Mouse (Mus musculus) liver, embryonic 15.5 days (tissue): ENCODE results near the gene Ralgps1. TPM values are rescaled to one million over a fixed set of nuclear protein-coding genes. Genes with fewer than 3 reads are reported as not detected.

Experiments
- ATAC-seq: fragments of 200-750 bp; cut with Nextera tagmentation; 2 replicates; pipeline ENCODE4 v1.8.0; 2017; ENCODE audit warnings: moderate number of reproducible peaks, mild to moderate bottlenecking, moderate library complexity; ENCODE audit not compliant: insufficient read depth
- H3K27ac ChIP-seq: fragments of 300-500 bp; sonication (generic); replicated peaks from 2 replicates; pipeline ENCODE4 v1.5.1; 2015; ENCODE audit warnings: mild to moderate bottlenecking, inconsistent platforms
- H3K27me3 ChIP-seq: fragments of 300-500 bp; sonication (generic); 2 replicates; pipeline ENCODE4 v1.6.1; 2015; ENCODE audit warnings: mild to moderate bottlenecking, inconsistent platforms
- H3K36me3 ChIP-seq: fragments of 300-500 bp; sonication (generic); replicated peaks from 2 replicates; pipeline ENCODE4 v1.6.1; 2015; ENCODE audit warnings: moderate library complexity, mild to moderate bottlenecking, inconsistent platforms
- H3K4me1 ChIP-seq: fragments of 300-500 bp; sonication (generic); replicated peaks from 2 replicates; pipeline ENCODE4 v1.6.1; 2015; ENCODE audit warnings: inconsistent platforms
- H3K4me2 ChIP-seq: fragments of 300-500 bp; sonication (generic); 2 replicates; pipeline ENCODE4 v1.6.1; 2015; ENCODE audit warnings: moderate library complexity, mild to moderate bottlenecking, inconsistent platforms
- H3K4me3 ChIP-seq: fragments of 300-500 bp; sonication (generic); replicated peaks from 2 replicates; pipeline ENCODE4 v1.5.1; 2015; ENCODE audit warnings: mild to moderate bottlenecking, inconsistent platforms
- H3K9ac ChIP-seq: fragments of 300-500 bp; sonication (generic); 2 replicates; pipeline ENCODE4 v1.6.1; 2015; ENCODE audit warnings: moderate library complexity, mild to moderate bottlenecking, inconsistent platforms
- H3K9me3 ChIP-seq: fragments of 300-500 bp; sonication (generic); replicated peaks from 2 replicates; pipeline ENCODE4 v1.6.1; 2016; ENCODE audit warnings: inconsistent platforms
- WGBS: fragments of 180-500 bp; shearing (Covaris S2); methylation state at CpG from one replicate; pipeline ENCODE4 v1.1.7; 2015; ENCODE audit warnings: mixed read lengths; ENCODE audit not compliant: insufficient replicate concordance; 5-methylcytosine and 5-hydroxymethylcytosine counted together
- polyA plus RNA-seq: library from polyadenylated mRNA; unstranded; fragments of >200 nt; fragmentation: Nextera tagmentation; extraction: Ambion mirVana; gene quantifications from 2 replicates; pipeline ENCODE4 v1.2.1, GENCODE M21; 2015

Gene Ralgps1
- polyA plus RNA-seq, 1 experiment from 2014 or later = 0.90 TPM

DNA sequence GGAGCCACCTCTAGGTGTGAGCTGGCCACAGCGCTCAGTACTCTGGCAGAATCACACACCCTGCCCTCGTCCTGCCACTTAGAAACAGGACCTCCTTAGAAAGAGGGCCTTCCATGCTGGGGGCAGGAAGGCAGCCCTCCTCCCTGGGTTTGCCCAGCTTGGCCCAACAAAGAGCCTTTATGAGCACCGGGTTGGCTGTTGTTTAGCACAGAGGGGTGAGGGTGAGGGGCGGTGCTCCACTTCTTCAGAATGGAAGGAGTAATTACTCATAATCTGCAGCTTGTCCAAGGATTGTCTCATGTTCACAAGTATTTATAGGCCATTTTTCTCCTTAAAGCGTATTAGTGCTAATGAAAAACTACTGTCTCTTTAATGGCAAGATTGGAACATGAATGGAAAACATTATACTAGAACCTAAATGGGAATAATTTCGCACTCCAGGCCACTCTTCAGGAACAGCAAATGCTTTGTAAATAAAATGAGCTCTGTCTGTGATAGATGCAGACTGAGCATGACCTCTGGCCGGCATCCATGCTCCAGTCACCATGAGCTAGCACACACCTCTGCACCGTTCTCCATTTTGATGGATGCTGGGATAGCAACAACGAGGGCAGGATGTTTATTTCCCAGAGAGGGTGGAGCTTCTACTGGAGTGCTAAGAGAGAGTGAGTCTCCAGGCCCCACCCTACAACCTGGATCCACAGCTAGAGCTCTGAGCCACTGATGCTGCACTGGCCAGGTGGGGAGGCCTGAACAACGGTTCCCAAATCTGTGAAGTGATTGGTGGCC is 200.3 kb downstream of the Ralgps1 start:
- H3K9ac ChIP-seq = no peak overlapping the region
- 63% methylated on average over 10 of the region's 10 CpGs for WGBS
- no peaks in the 10 kb centered on the region for H3K27me3 ChIP-seq
- H3K4me1 ChIP-seq = no peaks in the 10 kb centered on the region
- H3K36me3 ChIP-seq = no peaks in the 10 kb centered on the region
- no peak overlapping the region for H3K27ac ChIP-seq
- H3K4me3 ChIP-seq = no peak overlapping the region
- no peak for ATAC-seq
- no peak overlapping the region for H3K4me2 ChIP-seq
- H3K9me3 ChIP-seq = no peaks in the 10 kb centered on the region

DNA sequence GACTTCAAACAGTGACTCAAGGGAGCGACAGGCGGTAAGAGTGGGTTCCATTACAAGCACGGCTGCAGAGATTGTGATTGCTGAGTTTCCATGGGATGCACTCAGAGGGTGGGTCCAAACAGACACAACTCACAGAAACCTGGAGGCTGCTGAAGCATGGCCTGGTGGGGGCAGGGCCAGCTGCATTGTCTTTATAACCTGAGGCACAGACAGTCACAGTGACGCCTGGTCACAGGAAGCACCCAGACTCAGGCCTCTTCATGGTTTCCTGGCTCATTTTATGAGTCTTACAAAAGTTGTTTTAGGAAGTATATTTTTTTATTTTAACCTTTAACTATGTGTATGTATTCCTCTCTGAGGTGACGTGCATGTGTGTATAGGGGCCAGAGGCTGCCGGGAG is 201.8 kb downstream of the Ralgps1 start:
- no peaks in the 10 kb centered on the region for H3K36me3 ChIP-seq
- ATAC-seq = no peak
- no peak overlapping the region for H3K4me3 ChIP-seq
- no peak overlapping the region for H3K27ac ChIP-seq
- 67% methylated on average over 6 of the region's 6 CpGs for WGBS
- no peak overlapping the region for H3K9ac ChIP-seq
- no peaks in the 10 kb centered on the region for H3K27me3 ChIP-seq
- no peaks in the 10 kb centered on the region; the same call in 1 of the 2 replicates for H3K4me1 ChIP-seq
- H3K9me3 ChIP-seq = no peaks in the 10 kb centered on the region
- no peak overlapping the region for H3K4me2 ChIP-seq

DNA sequence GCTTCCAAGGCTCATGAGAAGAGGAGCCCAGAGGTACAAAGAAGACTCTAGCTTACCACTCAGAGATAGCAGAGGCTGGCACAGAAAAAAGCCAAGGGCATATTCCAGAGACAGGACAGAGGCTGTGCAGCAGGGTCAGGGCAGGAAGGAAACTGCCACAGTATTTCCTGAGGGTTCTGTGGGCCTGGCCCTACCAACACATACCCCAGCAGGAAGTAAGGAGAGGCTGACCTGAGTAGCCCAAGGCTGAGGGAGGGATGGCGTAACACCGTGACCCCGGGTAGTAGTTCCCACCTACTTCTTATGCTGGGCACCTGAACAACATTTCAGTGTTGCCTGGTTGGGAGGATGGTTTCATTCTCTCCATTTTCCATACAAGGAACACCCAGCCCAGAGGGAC is 204.2 kb downstream of the Ralgps1 start:
- Histone ChIP-seq H3K36me3 (no peaks in the 10 kb centered on the region), H3K4me3 (no peak overlapping the region), H3K9me3 (no peaks in the 10 kb centered on the region), H3K4me2 (no peak overlapping the region), H3K9ac (no peak overlapping the region), H3K4me1 (no peaks in the 10 kb centered on the region; the same call in 1 of the 2 replicates), H3K27ac (no peak overlapping the region), H3K27me3 (no peaks in the 10 kb centered on the region)
- ATAC-seq = no peak
- 55% methylated on average over 3 of the region's 3 CpGs for WGBS

DNA sequence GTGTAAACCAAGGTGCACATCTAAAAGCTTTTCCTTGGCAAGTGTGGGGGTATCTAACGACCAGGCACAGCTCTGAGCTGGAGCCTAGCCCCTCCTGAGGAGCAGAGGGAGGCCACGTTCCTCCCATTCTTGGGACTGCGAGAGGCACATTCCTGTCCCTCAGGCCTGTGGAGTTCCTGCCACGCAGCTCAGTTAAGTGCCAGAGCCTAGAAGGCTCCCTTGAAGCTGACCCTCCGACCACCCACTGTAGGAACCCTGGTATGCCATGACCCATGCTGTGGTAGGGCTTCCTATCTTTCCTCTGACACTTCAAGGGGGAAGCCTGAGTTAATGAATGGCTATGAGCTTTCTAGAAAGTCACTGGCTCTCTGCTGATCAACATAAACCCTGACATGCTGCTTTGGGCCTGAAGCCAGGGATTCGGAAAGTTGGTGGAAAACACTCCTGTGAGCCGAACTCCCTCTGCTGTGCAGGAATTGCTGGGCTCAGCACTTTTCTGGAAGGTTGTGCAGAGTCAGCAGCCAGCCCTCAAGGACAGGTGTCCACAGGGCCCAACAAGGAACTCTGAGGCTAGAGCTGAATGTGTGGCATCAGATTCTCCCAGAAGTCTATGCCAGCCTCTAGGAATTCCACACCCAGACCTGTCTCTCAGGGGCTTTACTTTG is 205.4 kb downstream of the Ralgps1 start:
- no peak for ATAC-seq
- Histone ChIP-seq H3K27me3 (no peaks in the 10 kb centered on the region), H3K9me3 (no peaks in the 10 kb centered on the region), H3K9ac (no peak overlapping the region), H3K36me3 (no peaks in the 10 kb centered on the region), H3K4me3 (no peak overlapping the region), H3K27ac (no peak overlapping the region), H3K4me2 (no peak overlapping the region), H3K4me1 (no peaks in the 10 kb centered on the region; the same call in 1 of the 2 replicates)
- 53% methylated on average over 7 of the region's 7 CpGs for WGBS

DNA sequence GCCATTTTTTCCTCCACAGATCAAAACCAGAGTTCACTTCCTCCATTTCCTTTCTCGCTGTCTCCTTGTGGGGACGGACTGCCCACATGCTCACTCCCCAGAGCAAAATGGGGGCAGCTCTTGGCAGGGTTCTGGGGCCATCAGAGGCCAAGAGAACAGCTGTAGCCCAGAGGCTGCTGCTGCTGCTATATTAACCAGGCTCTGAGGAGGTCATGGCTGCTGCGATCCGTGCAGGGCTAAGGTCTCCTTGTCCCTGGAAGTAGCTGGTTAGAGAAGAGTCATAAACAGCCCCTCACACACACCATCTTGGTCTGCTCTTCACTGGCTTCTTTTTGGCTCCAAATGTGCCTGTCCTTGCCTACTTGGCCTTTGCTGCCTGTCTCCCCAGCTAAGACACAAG is 206.1 kb downstream of the Ralgps1 start:
- H3K9me3 ChIP-seq = no peaks in the 10 kb centered on the region
- no peaks in the 10 kb centered on the region; the same call in 1 of the 2 replicates for H3K4me1 ChIP-seq
- H3K36me3 ChIP-seq = no peaks in the 10 kb centered on the region
- no peak overlapping the region for H3K9ac ChIP-seq
- ATAC-seq = no peak
- 55% methylated on average over 4 of the region's 4 CpGs for WGBS
- no peak overlapping the region for H3K4me3 ChIP-seq
- H3K27me3 ChIP-seq = no peaks in the 10 kb centered on the region
- H3K4me2 ChIP-seq = no peak overlapping the region
- no peak overlapping the region for H3K27ac ChIP-seq

DNA sequence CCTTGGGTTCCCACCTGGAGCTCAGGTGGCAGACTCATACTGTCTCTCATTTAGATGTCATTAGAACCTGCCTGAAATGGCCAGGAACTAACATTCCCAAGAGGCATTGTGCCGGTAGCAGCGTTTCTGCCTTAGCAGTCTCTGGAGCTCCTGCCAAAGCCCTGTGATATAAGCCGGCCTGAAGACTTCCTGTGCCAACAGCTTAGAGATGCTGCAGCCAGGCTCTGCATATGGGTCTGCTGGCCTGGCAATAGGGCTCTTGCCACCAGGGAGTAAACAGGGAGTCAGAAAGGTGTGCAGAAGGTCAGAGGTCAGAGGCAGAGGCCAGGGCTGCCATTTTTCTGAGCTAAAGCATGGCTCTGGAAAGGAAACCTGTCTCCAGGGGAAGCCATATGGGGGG is 206.6 kb downstream of the Ralgps1 start:
- H3K27me3 ChIP-seq = no peaks in the 10 kb centered on the region
- no peaks in the 10 kb centered on the region for H3K9me3 ChIP-seq
- no peak overlapping the region for H3K4me3 ChIP-seq
- H3K4me2 ChIP-seq = no peak overlapping the region
- 55% methylated on average over 3 of the region's 3 CpGs for WGBS
- no peak overlapping the region for H3K9ac ChIP-seq
- no peaks in the 10 kb centered on the region for H3K36me3 ChIP-seq
- H3K27ac ChIP-seq = no peak overlapping the region
- no peak for ATAC-seq
- H3K4me1 ChIP-seq = no peaks in the 10 kb centered on the region; the same call in 1 of the 2 replicates

DNA sequence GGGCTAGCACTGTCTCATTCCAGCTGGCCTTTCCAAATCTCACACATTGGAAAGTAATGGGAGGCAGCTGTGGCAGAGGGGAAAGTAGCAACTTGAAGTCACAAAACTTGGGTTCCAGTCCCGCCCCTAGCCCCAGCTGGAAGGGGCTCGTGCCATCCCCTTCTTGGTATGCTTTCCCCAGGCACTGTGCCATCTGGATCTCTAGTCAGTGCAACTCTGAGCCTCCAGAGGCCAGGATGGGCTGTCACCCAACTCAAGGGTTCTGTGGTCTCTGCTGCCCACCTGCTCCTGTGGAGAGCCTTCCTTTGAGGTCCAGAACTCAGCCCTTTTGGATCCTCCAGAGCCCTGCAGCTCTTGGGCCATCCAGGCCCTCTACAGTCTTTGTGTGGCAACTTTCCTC is 209.2 kb downstream of the Ralgps1 start:
- H3K4me2 ChIP-seq = no peak overlapping the region
- no peaks in the 10 kb centered on the region for H3K27me3 ChIP-seq
- H3K4me3 ChIP-seq = no peak overlapping the region
- no peaks in the 10 kb centered on the region for H3K36me3 ChIP-seq
- 58% methylated on average over 2 of the region's 2 CpGs for WGBS
- H3K9me3 ChIP-seq = no peaks in the 10 kb centered on the region
- no peak overlapping the region for H3K27ac ChIP-seq
- H3K4me1 ChIP-seq = no peaks in the 10 kb centered on the region; the same call in 1 of the 2 replicates
- no peak overlapping the region for H3K9ac ChIP-seq
- no peak for ATAC-seq

DNA sequence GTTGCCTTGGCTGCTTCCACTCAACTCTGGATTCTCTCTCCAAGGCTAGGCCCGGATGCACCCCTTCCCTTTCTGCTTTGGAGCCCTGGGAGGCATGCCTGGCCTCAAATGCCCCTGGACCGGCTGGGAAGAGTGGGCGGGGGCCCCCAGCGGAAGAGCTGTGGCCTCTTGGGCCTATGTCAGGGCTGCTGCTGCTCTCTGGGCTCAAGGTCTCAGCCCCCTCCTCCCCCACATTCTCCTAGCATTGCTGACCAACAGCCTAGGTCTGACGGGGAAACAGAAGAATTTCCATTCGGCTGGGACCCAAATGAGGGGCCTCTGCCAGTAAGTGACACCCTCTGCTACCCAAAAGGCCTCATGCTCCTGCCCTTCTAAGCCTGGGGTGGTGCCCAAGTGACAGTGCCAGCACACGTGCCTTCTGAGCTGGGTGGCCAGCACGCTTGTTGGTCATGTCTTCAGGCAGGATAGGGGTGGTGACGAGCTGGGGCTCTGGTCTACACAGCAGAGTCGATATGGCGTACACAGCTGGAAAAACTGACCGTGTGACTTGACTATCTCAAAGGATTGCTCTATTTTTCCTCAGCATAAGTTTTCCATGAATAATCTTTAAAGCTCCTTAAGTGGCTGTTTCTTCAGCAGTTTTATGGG is 210.8 kb downstream of the Ralgps1 start:
- Histone ChIP-seq H3K9me3 (no peaks in the 10 kb centered on the region), H3K4me3 (no peak overlapping the region), H3K4me1 (no peaks in the 10 kb centered on the region; the same call in 1 of the 2 replicates), H3K27ac (no peak overlapping the region), H3K4me2 (no peak overlapping the region), H3K27me3 (no peaks in the 10 kb centered on the region), H3K9ac (no peak overlapping the region), H3K36me3 (no peaks in the 10 kb centered on the region)
- no peak for ATAC-seq
- WGBS = 58% methylated on average over 12 of the region's 12 CpGs

DNA sequence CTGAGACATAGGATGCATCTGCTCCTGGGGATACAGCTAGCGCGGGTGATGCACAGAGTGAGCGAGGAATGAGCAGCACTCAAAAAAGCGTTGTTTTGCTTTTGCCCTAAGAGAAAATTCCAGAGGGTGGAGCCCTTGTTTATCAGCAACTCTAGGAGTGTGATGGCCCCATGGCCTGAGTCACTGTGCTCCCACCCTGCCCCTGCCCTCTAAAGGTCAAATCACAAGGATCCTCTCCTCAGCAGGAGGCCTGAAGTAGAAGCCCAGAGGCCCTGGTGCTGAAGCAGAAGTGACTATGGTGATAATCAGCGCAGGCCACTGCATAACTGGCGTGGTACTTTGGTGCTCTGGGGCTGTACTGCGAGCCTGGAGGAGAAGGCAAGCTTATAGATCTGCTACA is 211.7 kb downstream of the Ralgps1 start:
- no peaks in the 10 kb centered on the region for H3K9me3 ChIP-seq
- no peaks in the 10 kb centered on the region for H3K27me3 ChIP-seq
- H3K4me1 ChIP-seq = no peaks in the 10 kb centered on the region
- ATAC-seq = no peak
- no peak overlapping the region for H3K27ac ChIP-seq
- no peak overlapping the region for H3K4me3 ChIP-seq
- WGBS = 70% methylated on average over 7 of the region's 7 CpGs
- no peaks in the 10 kb centered on the region for H3K36me3 ChIP-seq
- H3K9ac ChIP-seq = no peak overlapping the region
- no peak overlapping the region for H3K4me2 ChIP-seq

DNA sequence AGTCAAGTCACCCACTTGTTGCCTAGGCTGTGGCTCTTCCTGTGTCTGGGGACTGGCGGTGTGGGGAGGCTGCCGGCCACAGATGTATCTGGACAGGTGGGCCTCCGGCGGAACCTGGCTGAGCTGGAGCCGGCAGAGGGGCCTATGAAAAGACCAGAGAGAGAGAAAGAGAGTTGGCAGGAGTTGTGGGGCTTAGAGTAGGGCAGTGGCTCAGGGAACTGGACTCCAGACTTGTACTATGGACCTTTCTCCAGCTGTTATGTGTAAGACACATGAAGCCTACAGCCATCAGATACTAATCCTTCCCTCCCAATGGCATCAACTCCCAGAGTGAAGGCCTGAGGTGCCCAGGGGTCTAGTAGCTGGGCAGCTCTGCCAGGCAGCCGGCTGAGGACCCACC is 212.4 kb downstream of the Ralgps1 start:
- no peaks in the 10 kb centered on the region for H3K4me1 ChIP-seq
- no peak overlapping the region for H3K4me2 ChIP-seq
- WGBS = 75% methylated on average over 6 of the region's 6 CpGs
- no peaks in the 10 kb centered on the region for H3K27me3 ChIP-seq
- no peak for ATAC-seq
- no peak overlapping the region for H3K27ac ChIP-seq
- no peaks in the 10 kb centered on the region for H3K9me3 ChIP-seq
- H3K36me3 ChIP-seq = no peaks in the 10 kb centered on the region
- no peak overlapping the region for H3K4me3 ChIP-seq
- no peak overlapping the region for H3K9ac ChIP-seq

DNA sequence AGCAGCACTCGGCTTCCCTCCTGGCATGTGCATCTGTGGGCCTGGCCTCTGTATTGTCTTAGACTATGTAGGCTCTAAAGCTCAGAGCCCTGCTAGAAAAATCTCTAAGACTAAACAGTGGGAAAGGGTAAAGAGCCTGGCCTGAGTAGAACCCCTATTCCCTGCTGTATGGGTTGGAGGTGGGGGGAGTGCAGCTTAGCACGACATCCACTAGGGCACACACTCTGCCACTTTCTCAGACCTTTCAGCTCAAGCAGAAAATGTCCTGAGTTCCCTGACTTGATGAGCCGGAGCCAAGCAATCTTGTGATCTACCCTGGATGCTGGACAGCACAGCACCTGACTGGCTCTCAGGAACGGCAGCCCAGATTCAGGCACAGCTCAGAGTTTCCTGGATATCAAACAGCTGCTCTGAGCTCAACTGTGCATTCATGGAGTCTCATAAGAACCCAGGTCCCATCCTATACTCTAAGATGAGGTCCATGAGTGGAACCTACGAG is 215.0 kb downstream of the Ralgps1 start:
- H3K4me1 ChIP-seq = no peaks in the 10 kb centered on the region
- H3K4me3 ChIP-seq = no peak overlapping the region
- H3K27me3 ChIP-seq = no peaks in the 10 kb centered on the region
- no peaks in the 10 kb centered on the region for H3K9me3 ChIP-seq
- H3K36me3 ChIP-seq = no peaks in the 10 kb centered on the region
- no peak overlapping the region for H3K4me2 ChIP-seq
- H3K27ac ChIP-seq = no peak overlapping the region
- 59% methylated on average over 5 of the region's 5 CpGs for WGBS
- ATAC-seq = no peak
- H3K9ac ChIP-seq = no peak overlapping the region
